Mouse (Mus musculus): ENCODE data around the gene Gucd1. TPM values are rescaled to one million over a fixed set of nuclear protein-coding genes. Genes with fewer than 3 reads are reported as not detected.

The Gucd1 gene
- polyA plus RNA-seq, 1 experiment: 20.7 TPM

DNA sequence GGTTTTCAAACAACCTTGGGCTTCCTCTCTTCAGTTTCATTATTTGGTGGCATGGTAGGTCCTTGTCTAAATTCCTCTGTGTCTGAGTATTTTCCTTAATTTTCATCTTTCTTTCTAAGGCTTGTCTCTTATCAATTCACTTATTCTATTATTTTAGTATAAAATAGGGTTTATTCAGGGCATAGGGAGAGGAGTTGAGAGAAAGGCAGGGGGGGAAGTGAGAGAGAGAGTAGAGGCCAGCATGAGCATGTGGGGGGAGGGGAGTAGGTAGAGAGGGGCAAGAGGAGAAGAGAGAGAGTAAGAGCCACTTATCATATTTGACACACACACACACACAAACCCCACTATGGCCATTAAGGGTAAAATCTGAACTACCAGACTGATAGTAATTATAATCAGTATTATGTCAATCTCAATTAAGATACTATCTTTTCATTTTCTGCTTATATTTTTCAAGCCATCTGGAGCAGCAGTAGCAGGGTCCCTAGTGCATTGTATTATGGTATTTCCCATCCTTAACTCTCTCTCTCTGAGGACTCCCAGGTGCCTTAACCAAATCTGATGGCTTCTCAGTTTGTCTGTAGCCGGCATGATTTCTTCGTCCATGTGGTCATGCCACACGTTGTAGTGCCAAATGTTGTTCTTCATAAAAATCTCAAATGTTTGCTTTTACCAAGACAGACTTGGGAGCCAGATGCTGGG is 26.4 kb downstream of the Gucd1 start:
- TF ChIP-seq POLR2A (IDR thresholded peaks at IDR 0.05; ENCODE audit: borderline replicate concordance, low read depth, low read length) (no peak), CTCF (IDR thresholded peaks at IDR 0.05; ENCODE audit: low read depth, low read length) (no peak)
- Histone ChIP-seq H3K4me3 (ENCODE audit: insufficient read depth, low read length) (no peak overlapping the region), H3K27ac (ENCODE audit: insufficient read depth, low read depth, low read length) (peak overlapping the region; percentile 25), H3K4me1 (ENCODE audit: control insufficient read depth, insufficient read depth, low read length) (peaks cover 30% of the 10 kb centered on the region)

DNA sequence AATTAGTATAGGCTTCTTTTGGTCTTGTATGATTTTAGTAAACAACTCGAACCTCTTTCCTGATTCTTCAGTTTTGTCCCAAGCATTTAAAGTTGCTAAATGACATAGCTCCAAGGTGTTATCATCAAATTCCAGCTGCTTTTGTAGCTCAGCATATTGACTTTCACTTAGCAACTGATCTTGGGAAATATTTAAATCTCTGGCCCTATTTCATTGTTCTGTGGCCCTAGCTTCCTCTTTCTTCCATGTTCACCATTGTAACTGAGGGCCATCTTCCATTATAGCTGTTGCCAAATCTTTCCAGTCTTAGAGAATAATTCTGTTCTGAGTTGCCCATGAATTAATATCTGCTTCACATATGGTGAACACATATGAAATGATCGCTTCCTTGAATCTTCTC is 27.0 kb downstream of the Gucd1 start:
- Histone ChIP-seq H3K27ac (ENCODE audit: insufficient read depth, low read depth, low read length) (no peak overlapping the region), H3K4me3 (ENCODE audit: insufficient read depth, low read length) (no peak overlapping the region), H3K4me1 (ENCODE audit: control insufficient read depth, insufficient read depth, low read length) (peaks cover 27% of the 10 kb centered on the region)
- TF ChIP-seq CTCF (IDR thresholded peaks at IDR 0.05; ENCODE audit: low read depth, low read length) (no peak), POLR2A (IDR thresholded peaks at IDR 0.05; ENCODE audit: borderline replicate concordance, low read depth, low read length) (no peak)

DNA sequence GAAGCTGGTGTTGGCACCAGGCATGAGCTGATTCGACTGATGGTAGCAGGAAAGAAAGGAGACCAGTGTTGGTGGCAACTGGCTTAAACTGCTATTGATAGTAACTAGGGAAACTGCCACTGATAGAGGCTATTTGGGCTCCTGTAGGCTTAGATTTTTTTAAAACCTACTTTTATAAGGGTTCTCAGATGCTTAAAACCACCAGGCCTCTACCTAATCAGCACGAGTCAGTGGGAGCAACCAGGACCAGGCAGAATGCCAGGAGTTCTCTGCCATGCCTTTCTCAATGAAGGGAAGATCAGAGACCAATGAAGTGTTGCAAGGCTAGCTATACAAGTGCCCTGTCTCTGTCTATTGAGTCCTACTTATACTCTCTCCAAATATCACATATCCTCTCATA is 28.2 kb downstream of the Gucd1 start:
- TF ChIP-seq POLR2A (IDR thresholded peaks at IDR 0.05; ENCODE audit: borderline replicate concordance, low read depth, low read length) (no peak), CTCF (IDR thresholded peaks at IDR 0.05; ENCODE audit: low read depth, low read length) (no peak)
- Histone ChIP-seq H3K4me1 (ENCODE audit: control insufficient read depth, insufficient read depth, low read length) (peaks cover 25% of the 10 kb centered on the region), H3K4me3 (ENCODE audit: insufficient read depth, low read length) (no peak overlapping the region)

DNA sequence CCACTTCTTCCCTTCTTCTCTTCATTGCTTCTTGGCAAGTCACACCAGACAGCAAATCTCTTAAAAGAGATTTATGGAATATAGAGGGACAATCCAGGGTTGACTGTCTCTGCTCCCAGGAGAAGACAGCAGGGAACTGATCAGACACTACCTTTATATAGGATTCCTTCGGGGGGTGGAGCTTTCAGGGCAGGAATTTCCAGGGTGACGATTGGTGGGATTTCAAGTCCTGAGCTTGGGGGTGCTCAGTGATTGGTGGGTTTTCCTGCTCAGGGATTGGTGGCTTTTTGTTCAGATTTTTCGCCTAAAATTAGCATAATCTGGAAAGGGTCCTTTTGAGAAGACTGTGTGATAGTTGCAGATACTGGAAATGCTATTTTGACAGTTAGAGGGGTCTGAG is 30.6 kb downstream of the Gucd1 start:
- Histone ChIP-seq H3K4me1 (ENCODE audit: control insufficient read depth, insufficient read depth, low read length) (peaks cover 27% of the 10 kb centered on the region), H3K4me3 (ENCODE audit: insufficient read depth, low read length) (no peak overlapping the region), H3K27ac (ENCODE audit: insufficient read depth, low read depth, low read length) (no peak overlapping the region)
- TF ChIP-seq CTCF (IDR thresholded peaks at IDR 0.05; ENCODE audit: low read depth, low read length): no peak
- TF ChIP-seq POLR2A (IDR thresholded peaks at IDR 0.05; ENCODE audit: borderline replicate concordance, low read depth, low read length): no peak

More for the DNA sequence above, 28.2 kb downstream of the Gucd1 start:
- H3K27ac ChIP-seq (ENCODE audit: insufficient read depth, low read depth, low read length): no peak overlapping the region

DNA sequence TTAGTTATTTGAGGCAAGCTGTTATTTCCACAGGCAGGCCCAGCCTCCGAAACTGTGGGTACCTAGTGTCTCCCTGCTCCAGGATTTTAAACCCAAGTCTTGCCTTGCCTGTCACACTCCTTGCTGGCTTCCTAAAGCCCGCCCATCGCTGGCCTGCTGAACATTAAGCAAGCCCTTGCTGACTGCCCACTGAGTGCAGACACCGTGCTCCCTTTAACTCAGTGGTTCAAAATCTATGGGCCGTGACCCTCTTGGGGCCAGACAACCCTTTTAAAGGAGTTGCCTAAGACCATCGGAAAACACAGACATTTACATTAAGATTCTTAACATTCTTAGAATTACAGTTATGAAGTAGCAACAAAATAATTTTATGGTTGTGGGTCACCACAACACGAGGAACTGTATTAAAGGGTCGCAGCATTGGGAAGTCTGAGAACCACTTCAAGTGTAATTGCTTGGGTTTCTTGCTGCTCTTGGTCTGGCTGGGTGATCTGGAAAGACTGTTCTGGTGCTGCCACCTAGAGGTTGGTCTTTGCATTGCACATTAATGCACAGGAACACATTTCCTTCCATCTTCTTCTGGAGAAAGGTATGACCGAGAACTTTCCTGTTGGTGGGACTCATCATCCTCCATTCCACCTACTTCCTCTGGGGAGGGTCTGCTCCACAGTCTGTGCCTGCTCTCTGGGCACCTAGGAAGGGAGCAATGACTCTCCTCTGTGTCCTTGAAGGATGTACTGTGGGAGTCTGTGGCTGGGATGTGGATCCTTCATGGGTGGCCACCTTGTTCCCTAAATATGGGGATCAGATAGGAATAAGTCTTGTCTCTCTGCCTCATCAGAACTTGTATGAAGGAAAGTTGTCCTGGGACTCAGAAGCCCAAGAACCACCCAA is 31.4 kb downstream of the Gucd1 start:
- Histone ChIP-seq H3K4me3 (ENCODE audit: insufficient read depth, low read length) (no peak overlapping the region), H3K4me1 (ENCODE audit: control insufficient read depth, insufficient read depth, low read length) (peaks cover 22% of the 10 kb centered on the region), H3K27ac (ENCODE audit: insufficient read depth, low read depth, low read length) (no peak overlapping the region)
- TF ChIP-seq POLR2A (IDR thresholded peaks at IDR 0.05; ENCODE audit: borderline replicate concordance, low read depth, low read length): no peak
- no peak; the same call in 1 of the 2 replicates for TF ChIP-seq CTCF (IDR thresholded peaks at IDR 0.05; ENCODE audit: low read depth, low read length)

DNA sequence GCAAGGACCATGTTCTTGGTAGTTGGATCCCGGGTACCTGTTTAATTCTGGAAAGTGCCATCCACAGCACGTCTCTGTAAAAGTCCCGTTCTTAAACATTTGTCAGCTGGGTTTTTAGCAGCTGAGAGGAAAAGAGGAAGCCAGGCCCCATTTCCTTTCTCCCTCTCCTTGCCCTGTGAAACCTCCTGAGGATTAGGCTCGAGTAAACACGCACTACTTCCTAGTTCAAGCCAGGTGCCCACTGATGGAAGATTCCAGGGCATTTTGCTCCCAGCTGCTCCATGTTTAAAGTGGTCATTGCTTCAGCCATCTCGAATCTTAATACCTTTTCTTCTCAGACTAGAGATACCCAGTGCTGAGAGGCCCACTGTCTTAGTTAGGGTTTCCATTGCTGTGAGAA is 33.0 kb downstream of the Gucd1 start:
- Histone ChIP-seq H3K27ac (ENCODE audit: insufficient read depth, low read depth, low read length) (no peak overlapping the region), H3K4me1 (ENCODE audit: control insufficient read depth, insufficient read depth, low read length) (peaks cover 13% of the 10 kb centered on the region), H3K4me3 (ENCODE audit: insufficient read depth, low read length) (no peak overlapping the region)
- TF ChIP-seq CTCF (IDR thresholded peaks at IDR 0.05; ENCODE audit: low read depth, low read length) (no peak), POLR2A (IDR thresholded peaks at IDR 0.05; ENCODE audit: borderline replicate concordance, low read depth, low read length) (no peak)

DNA sequence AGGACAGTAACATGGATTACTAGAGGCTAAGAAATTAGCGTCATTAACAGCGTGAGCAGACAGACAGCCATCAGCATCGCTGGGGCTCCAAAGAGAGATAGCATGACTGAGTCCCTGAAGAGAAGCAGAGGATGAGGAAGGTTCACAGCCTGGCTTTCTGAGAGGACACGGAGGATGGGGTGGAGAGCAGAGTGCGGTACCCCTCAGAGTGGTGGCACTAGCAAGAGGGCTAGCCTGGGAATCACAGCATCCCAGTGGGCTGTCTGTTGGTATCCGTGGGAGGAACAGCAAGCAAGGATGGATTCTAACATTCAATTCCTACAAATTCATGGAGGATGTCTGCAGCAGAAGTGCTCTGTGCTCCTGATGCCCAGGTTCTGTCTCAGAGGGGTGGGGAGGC is 33.7 kb downstream of the Gucd1 start:
- H3K27ac ChIP-seq (ENCODE audit: insufficient read depth, low read depth, low read length): no peak overlapping the region
- no peak overlapping the region for H3K4me3 ChIP-seq (ENCODE audit: insufficient read depth, low read length)
- TF ChIP-seq POLR2A (IDR thresholded peaks at IDR 0.05; ENCODE audit: borderline replicate concordance, low read depth, low read length) (no peak), CTCF (IDR thresholded peaks at IDR 0.05; ENCODE audit: low read depth, low read length) (no peak)
- H3K4me1 ChIP-seq (ENCODE audit: control insufficient read depth, insufficient read depth, low read length): peaks cover 8% of the 10 kb centered on the region

DNA sequence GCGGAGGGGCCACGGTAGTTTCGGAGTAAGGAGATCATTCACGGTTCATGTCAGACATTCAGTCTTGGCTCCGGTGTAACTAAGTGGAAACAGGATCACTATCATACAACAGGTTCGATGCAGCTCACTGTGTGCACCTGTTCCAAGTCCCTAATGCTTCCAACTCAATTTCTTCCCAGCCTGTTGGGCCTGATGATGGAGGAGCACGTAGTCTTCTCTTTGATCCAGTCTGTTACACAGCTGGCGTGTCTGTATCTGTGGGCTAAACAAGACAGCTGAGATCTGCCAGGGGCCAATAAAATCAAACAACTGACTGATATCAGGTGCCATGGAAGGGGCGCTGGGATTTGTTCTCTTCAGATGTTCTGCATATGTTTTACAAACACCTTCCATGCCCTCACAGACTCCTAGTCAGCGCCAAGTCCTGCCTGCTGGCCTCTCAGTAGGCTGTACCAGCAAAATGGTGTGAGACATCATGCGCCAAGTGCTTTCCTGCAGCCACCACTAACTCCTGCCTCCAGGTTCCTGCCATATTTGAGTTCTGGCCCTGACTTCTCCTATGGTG is 34.8 kb downstream of the Gucd1 start:
- H3K4me1 ChIP-seq (ENCODE audit: control insufficient read depth, insufficient read depth, low read length): peaks cover 8% of the 10 kb centered on the region
- H3K4me3 ChIP-seq (ENCODE audit: insufficient read depth, low read length): no peak overlapping the region
- TF ChIP-seq CTCF (IDR thresholded peaks at IDR 0.05; ENCODE audit: low read depth, low read length) (no peak), POLR2A (IDR thresholded peaks at IDR 0.05; ENCODE audit: borderline replicate concordance, low read depth, low read length) (no peak)
- H3K27ac ChIP-seq (ENCODE audit: insufficient read depth, low read depth, low read length): no peak overlapping the region

DNA sequence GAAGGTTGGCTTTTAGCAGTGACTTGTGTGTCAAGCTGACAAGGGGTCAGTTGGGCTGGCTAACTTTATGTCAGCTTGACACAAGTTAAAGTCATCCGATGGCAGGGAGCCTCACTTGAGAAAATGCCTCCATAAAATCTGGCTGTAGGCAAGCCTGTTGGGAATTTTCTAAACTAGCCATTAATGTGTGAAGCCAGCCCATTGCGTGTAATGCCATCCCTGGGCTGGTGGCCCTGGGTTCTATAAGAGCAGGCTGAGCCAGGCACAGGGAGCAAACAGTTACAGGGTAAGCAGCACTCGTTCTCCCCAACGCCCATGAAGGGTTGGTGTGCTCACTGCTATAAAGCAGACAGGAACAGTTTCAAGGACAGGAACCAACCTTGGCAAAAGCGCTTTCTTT is 35.5 kb downstream of the Gucd1 start:
- Histone ChIP-seq H3K4me1 (ENCODE audit: control insufficient read depth, insufficient read depth, low read length) (peaks cover 8% of the 10 kb centered on the region), H3K4me3 (ENCODE audit: insufficient read depth, low read length) (no peak overlapping the region), H3K27ac (ENCODE audit: insufficient read depth, low read depth, low read length) (no peak overlapping the region)
- TF ChIP-seq POLR2A (IDR thresholded peaks at IDR 0.05; ENCODE audit: borderline replicate concordance, low read depth, low read length): no peak

DNA sequence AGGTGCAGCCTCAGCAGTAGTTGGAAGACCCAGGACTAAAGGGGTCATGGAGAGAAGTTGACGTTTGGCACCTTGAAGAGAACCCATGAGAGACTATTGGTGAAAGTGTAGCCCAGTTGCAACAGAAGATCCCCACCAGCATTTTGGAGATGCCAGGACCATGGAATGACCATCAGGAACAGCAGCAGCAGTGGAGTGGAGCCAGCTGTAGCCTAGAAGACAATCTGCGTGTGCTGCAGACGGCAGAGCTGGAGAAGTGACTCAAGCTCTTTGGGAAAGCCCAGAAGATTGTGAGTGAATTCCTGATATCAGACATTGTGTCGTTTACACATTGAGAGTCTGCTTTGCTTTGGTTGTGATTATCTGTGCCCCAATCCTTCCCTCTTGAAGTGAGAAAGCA is 36.1 kb downstream of the Gucd1 start:
- TF ChIP-seq CTCF (IDR thresholded peaks at IDR 0.05; ENCODE audit: low read depth, low read length) (no peak), POLR2A (IDR thresholded peaks at IDR 0.05; ENCODE audit: borderline replicate concordance, low read depth, low read length) (no peak)
- H3K4me1 ChIP-seq (ENCODE audit: control insufficient read depth, insufficient read depth, low read length): peaks cover 8% of the 10 kb centered on the region
- H3K4me3 ChIP-seq (ENCODE audit: insufficient read depth, low read length): no peak overlapping the region
- H3K27ac ChIP-seq (ENCODE audit: insufficient read depth, low read depth, low read length): no peak overlapping the region
